Mouse (Mus musculus) bone marrow, adult 2 months (tissue): ENCODE data around the gene Fkbp15.

Experiments
- CTCF ChIP-seq: fragments of 200-500 bp; IDR thresholded peaks from 2 replicates; pipeline ENCODE4 v1.5.1; 2011; ENCODE audit warnings: low read length, control low read depth; ENCODE audit not compliant: control insufficient read depth, insufficient read depth
- POLR2A ChIP-seq: fragments of 200-500 bp; IDR thresholded peaks from 2 replicates; pipeline ENCODE4 v1.6.1; 2011; ENCODE audit warnings: low read depth, mild to moderate bottlenecking, control low read depth, low read length, borderline replicate concordance; ENCODE audit not compliant: control insufficient read depth

DNA sequence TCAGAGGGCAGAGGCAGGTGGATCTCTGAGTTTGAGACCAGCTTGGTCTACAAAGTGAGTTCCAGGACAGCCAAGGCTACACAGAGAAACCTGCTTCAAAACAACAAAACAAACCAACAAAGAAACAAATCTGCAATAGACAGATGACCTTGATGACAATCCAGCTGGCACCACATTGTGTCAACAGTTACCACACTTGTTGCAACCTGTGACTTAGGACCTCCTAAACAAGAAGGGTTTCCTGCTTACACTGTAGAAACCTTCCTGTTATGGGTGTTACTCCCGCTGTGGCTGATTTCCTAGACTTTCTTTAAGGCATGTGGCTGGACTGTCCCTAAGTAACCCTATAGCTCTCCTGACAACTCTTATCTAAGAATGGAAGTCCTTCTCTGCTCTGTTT, 35.5 kb upstream of the Fkbp15 start:
- no peak for TF ChIP-seq POLR2A
- TF ChIP-seq CTCF, result no peak
